Mouse (Mus musculus) C2C12 (cell line): ENCODE measurements around the gene Sp8. TPM values are rescaled to one million over a fixed set of nuclear protein-coding genes. Genes with fewer than 3 reads are reported as not detected.
A peak's percentile ranks its signal among the peaks of the same experiment; 100 is the strongest.

Source experiments
- H3K27me3 ChIP-seq: one replicate; pipeline ENCODE4 v1.6.1; 2011; ENCODE audit not compliant: control insufficient read depth, insufficient read depth, insufficient read length
- H3K36me3 ChIP-seq: one replicate; pipeline ENCODE4 v1.6.1; 2011; ENCODE audit not compliant: control insufficient read depth, insufficient read depth
- H3K4me3 ChIP-seq: one replicate; pipeline ENCODE4 v1.5.1; 2011; ENCODE audit warnings: mild to moderate bottlenecking, control low read depth; ENCODE audit not compliant: poor library complexity, insufficient read depth, severe bottlenecking
- H3K79me2 ChIP-seq: one replicate; pipeline ENCODE4 v1.6.1; 2011; ENCODE audit not compliant: control insufficient read depth, insufficient read depth
- H3K79me3 ChIP-seq: one replicate; pipeline ENCODE4 v1.6.1; 2011; ENCODE audit warnings: low read depth, control low read depth
- H3ac ChIP-seq: one replicate; pipeline ENCODE3; 2011; ENCODE audit warnings: low read depth; ENCODE audit not compliant: control insufficient read depth, insufficient read length
- CEBPB ChIP-seq: IDR thresholded peaks from one replicate; pipeline ENCODE4 v1.6.1; 2011; ENCODE audit warnings: low read depth, mild to moderate bottlenecking, control low read depth, moderate library complexity
- CTCF ChIP-seq: IDR thresholded peaks from one replicate; pipeline ENCODE4 v1.5.1; 2011; ENCODE audit not compliant: control insufficient read depth, insufficient read depth, insufficient read length
- FOSL1 ChIP-seq: IDR thresholded peaks from one replicate; pipeline ENCODE4 v1.8.0; 2011; ENCODE audit warnings: mild to moderate bottlenecking, low read length; ENCODE audit not compliant: poor library complexity, insufficient read depth, severe bottlenecking
- MAX ChIP-seq: IDR thresholded peaks from one replicate; pipeline ENCODE4 v1.6.1; 2011; ENCODE audit warnings: mild to moderate bottlenecking, control low read depth
- MYOD1 ChIP-seq: IDR thresholded peaks from one replicate; pipeline ENCODE4 v1.6.1; 2011; ENCODE audit warnings: low read depth; ENCODE audit not compliant: control insufficient read depth, insufficient read length
- MYOG ChIP-seq: IDR thresholded peaks from one replicate; pipeline ENCODE4 v1.6.1; 2011; ENCODE audit not compliant: control insufficient read depth, insufficient read length; ENCODE audit errors: extremely low read depth
- USF1 ChIP-seq: IDR thresholded peaks from one replicate; pipeline ENCODE4 v1.6.1; 2011; ENCODE audit warnings: low read depth, mild to moderate bottlenecking, control low read depth, moderate library complexity
- polyA plus RNA-seq: library from polyadenylated mRNA; unstranded; fragments of >200 nt; fragmentation: generic; extraction: Trizol; gene quantifications from one replicate; pipeline ENCODE4 v1.2.1, GENCODE M21; 2012; ENCODE audit warnings: missing spikeins

Gene Sp8
- polyA plus RNA-seq, 1 experiment = 1.2 TPM

DNA sequence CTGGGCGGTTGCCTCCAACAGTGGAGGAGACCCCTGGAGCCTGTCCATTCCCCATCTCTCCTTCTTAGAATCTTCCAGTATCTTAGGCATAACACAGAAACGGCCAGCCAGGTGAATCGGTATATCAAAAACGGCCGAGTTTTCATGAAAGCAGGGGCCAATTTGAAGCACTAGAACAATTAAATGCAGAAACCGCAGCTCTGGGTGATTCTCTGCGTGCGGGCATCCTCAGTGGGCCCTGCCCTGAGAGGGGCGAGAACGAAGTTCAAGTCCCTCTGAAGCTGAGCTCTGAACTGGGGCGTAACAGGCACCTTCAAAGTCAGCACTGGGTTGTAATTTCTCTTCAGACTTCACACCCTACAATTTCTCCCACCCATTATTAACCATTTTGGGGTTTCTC is 8.8 kb upstream of the Sp8 start:
- H3K4me3 ChIP-seq = peak overlapping the region; percentile 30
- H3ac ChIP-seq = peak overlapping the region; percentile 12
- no peaks in the 10 kb centered on the region for H3K79me3 ChIP-seq
- H3K79me2 ChIP-seq = no peaks in the 10 kb centered on the region
- no peaks in the 10 kb centered on the region for H3K36me3 ChIP-seq
- TF ChIP-seq USF1 = no peak
- no peak for TF ChIP-seq MYOD1
- no peak for TF ChIP-seq MAX
- no peak for TF ChIP-seq MYOG
- TF ChIP-seq CEBPB = no peak
- no peak for TF ChIP-seq FOSL1
- TF ChIP-seq CTCF = no peak
- H3K27me3 ChIP-seq = no peaks in the 10 kb centered on the region

GRCm38 (mm10) chr12:118838260-118838659 is 7.9 kb upstream of the Sp8 start:
- H3K27me3 ChIP-seq = no peaks in the 10 kb centered on the region
- H3K79me3 ChIP-seq = no peaks in the 10 kb centered on the region
- TF ChIP-seq MAX (no peak), USF1 (no peak), MYOG (no peak), FOSL1 (no peak), MYOD1 (no peak), CEBPB (no peak), CTCF (no peak)
- H3K79me2 ChIP-seq = no peaks in the 10 kb centered on the region
- H3K36me3 ChIP-seq = no peaks in the 10 kb centered on the region
- no peak overlapping the region for H3ac ChIP-seq
- no peak overlapping the region for H3K4me3 ChIP-seq

DNA sequence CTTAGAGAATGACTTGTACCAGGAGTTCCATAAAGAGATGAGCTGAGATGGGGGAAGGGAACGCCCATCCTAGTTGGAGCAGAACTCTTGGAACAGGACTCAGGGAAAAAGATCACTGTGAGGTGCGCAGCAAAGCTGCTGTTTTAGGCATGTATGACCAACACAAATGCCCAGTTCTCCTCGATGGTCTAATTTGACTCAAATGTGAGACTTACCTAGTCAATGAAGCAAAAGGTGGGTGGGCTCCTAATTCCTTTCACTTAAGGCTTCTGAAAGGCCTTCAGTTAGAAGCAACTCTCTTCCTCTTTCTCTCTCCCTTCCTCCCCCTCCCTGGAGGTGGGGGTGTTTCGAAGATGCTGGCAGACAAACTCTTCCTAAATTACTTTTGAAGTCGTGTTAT is 6.7 kb upstream of the Sp8 start:
- no peak overlapping the region for H3ac ChIP-seq
- TF ChIP-seq USF1 (no peak), CTCF (no peak), MYOG (no peak), MYOD1 (no peak), CEBPB (no peak), FOSL1 (no peak), MAX (no peak)
- no peaks in the 10 kb centered on the region for H3K27me3 ChIP-seq
- no peak overlapping the region for H3K4me3 ChIP-seq
- H3K36me3 ChIP-seq = no peaks in the 10 kb centered on the region
- H3K79me2 ChIP-seq = no peaks in the 10 kb centered on the region
- H3K79me3 ChIP-seq = no peaks in the 10 kb centered on the region

DNA sequence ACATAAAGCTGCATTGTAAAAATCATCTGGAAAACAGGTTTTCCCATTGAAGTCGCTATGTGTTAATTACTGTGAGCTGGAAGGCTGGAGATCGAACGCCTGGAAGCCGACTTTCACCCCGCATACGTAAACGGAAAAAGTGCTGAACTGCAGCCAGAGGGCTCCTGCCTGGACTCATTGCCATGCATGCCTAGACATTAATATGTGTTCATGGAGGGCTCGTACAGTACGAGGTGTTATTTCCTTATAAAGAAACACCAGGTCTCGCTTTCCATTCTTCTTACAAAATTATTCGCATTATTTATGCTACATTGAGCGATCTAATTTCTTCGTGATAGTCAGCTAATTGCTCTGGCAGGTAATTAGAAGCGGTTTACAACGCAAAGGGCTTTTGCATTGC is 5.8 kb upstream of the Sp8 start:
- H3K27me3 ChIP-seq = no peaks in the 10 kb centered on the region
- TF ChIP-seq CTCF (no peak), MAX (no peak), FOSL1 (no peak), MYOD1 (no peak), USF1 (no peak), MYOG (no peak), CEBPB (no peak)
- no peaks in the 10 kb centered on the region for H3K79me2 ChIP-seq
- H3K79me3 ChIP-seq = no peaks in the 10 kb centered on the region
- no peak overlapping the region for H3ac ChIP-seq
- no peaks in the 10 kb centered on the region for H3K36me3 ChIP-seq
- H3K4me3 ChIP-seq = no peak overlapping the region

GRCm38 (mm10) chr12:118840861-118841260 is 5.3 kb upstream of the Sp8 start:
- Histone ChIP-seq H3ac (no peak overlapping the region), H3K79me2 (no peaks in the 10 kb centered on the region), H3K27me3 (no peaks in the 10 kb centered on the region), H3K36me3 (no peaks in the 10 kb centered on the region), H3K4me3 (no peak overlapping the region), H3K79me3 (no peaks in the 10 kb centered on the region)
- TF ChIP-seq CTCF (no peak), MAX (no peak), MYOD1 (no peak), MYOG (no peak), USF1 (no peak), FOSL1 (no peak), CEBPB (no peak)

DNA sequence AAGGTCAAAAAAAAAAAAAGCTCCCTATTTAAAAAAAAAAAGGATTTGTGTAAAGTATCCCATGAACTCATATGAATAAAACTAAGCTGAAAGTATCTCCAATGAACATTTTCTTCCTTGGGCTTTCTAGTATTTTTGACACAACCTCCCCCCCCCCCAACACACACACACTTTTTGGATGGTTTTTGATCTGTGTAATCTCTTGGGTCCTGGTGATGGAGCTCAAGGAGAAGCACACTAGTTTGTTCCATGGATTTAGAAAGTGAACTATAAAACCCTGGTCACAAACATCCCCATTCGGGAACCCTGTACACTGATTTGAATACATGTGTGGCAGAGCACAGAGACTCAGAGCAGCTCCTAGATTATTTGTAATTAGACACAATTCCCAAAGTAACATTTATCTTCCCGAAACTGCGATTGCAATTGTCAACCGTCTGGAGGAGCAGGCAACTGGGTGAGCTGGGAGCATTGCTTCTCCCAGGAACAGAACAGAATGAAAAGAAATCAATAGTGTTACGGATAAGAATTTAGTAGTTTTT is 4.7 kb upstream of the Sp8 start:
- no peaks in the 10 kb centered on the region for H3K27me3 ChIP-seq
- no peaks in the 10 kb centered on the region for H3K79me2 ChIP-seq
- TF ChIP-seq MYOG (no peak), MAX (no peak), CTCF (no peak)
- H3K4me3 ChIP-seq = no peak overlapping the region
- H3K36me3 ChIP-seq = no peaks in the 10 kb centered on the region
- no peaks in the 10 kb centered on the region for H3K79me3 ChIP-seq
- no peak overlapping the region for H3ac ChIP-seq

DNA sequence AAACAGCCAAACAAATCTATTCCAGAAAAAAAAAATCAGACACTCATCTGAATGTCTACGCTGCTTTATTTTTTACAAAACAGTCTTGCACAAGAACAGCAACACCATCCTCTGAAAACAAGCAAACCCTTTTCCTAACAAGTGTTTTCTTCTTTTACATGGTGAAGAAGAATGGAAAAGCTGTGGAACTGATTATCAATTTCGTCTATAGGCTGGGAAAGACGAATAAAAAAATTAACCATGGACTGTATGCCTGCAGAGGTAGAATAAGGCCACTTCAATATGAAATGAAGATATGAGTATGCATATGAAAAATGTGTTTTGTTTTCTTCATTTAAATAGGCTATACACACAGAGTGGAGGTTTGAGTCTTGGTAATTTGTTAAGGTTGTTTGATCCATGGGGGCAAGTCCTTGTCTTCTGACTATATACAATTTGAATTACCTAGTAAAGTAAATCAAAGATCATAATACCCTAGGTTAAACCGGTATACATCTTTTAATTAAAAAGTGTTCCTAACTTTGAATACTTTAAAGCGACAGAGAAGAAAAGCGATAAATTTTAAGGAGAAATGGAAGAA is 4.1 kb upstream of the Sp8 start:
- H3K36me3 ChIP-seq = no peaks in the 10 kb centered on the region
- H3ac ChIP-seq = no peak overlapping the region
- no peak overlapping the region for H3K4me3 ChIP-seq
- H3K79me3 ChIP-seq = no peaks in the 10 kb centered on the region
- TF ChIP-seq MAX (no peak), MYOD1 (no peak), CEBPB (no peak), CTCF (no peak), MYOG (no peak), FOSL1 (no peak), USF1 (no peak)
- H3K79me2 ChIP-seq = no peaks in the 10 kb centered on the region
- H3K27me3 ChIP-seq = no peaks in the 10 kb centered on the region
